In genomic region chr11:118569571-118570062, GRCm38 (mm10) we compare ENCODE assay signal across 8 mouse cellular contexts.
DNase-seq lines count a peak whose midpoint lies in the region; ATAC-seq and TF ChIP-seq lines count a peak whose summit lies in the region.

No protein-coding gene starts in this region.

- no peak for TF ChIP-seq CTCF in cerebellum, adult 2 months (IDR thresholded peaks at IDR 0.05; ENCODE audit: borderline replicate concordance, insufficient read depth, low read depth, low read length)

- no peak overlapping the region for H3K27ac ChIP-seq in cerebellum, adult 2 months (ENCODE audit: insufficient read depth, low read length)
- no peak overlapping the region for H3K27ac ChIP-seq in limb, embryonic 13.5 days

- peak overlapping the region; percentile 60 for H3K4me2 ChIP-seq in limb, embryonic 13.5 days (replicated peaks)

- no peak overlapping the region for H3K9ac ChIP-seq in limb, embryonic 13.5 days

- peak overlapping the region; percentile 31 for H3K4me3 ChIP-seq in cerebellum, adult 2 months (replicated peaks; ENCODE audit: insufficient read depth, low read depth, low read length)
- H3K4me3 ChIP-seq in limb, embryonic 13.5 days, result peak overlapping the region; percentile 31

- WGBS in cerebellum, adult 2 months, result 1% methylated on average over 34 of the region's 51 CpGs
- WGBS in limb, embryonic 13.5 days, result 0% methylated on average over 36 of the region's 51 CpGs

- no peak for TF ChIP-seq POLR2A in cerebellum, adult 2 months (IDR thresholded peaks at IDR 0.05; ENCODE audit: borderline replicate concordance, insufficient read depth, low read length)

- DNase-seq in cerebellum, adult 2 months, result peak in 1 of 2 experiments; percentile 35
- DNase-seq in cerebellum, adult 11 months, result no peak
- peak; percentile 15 for DNase-seq in thymus, postnatal 4 days
- DNase-seq in thymus, postnatal 36 days, result no peak
- no peak for DNase-seq in thymus, postnatal 25 days
- DNase-seq in urinary bladder, postnatal 10 days (ENCODE audit: low spot score), result no peak

- no peaks in the 10 kb centered on the region for H3K27me3 ChIP-seq in cerebellum, adult 2 months (ENCODE audit: control insufficient read depth, insufficient read depth, low read length)
- H3K27me3 ChIP-seq in limb, embryonic 13.5 days, result peaks cover 98% of the 10 kb centered on the region

- no peak for ATAC-seq in limb, embryonic 13.5 days (ENCODE audit: low FRiP score, low read depth)
- no peak for ATAC-seq in activated CD4-positive, CD25-positive, alpha-beta regulatory T cell, adult 4 months

- no peaks in the 10 kb centered on the region for H3K9me3 ChIP-seq in limb, embryonic 13.5 days

- H3K36me3 ChIP-seq in limb, embryonic 13.5 days, result no peaks in the 10 kb centered on the region

- H3K4me1 ChIP-seq in cerebellum, adult 2 months (ENCODE audit: control insufficient read depth, insufficient read depth, low read length), result peaks cover 49% of the 10 kb centered on the region
- H3K4me1 ChIP-seq in limb, embryonic 13.5 days, result peaks cover 10% of the 10 kb centered on the region
